Mouse (Mus musculus) intestine, embryonic 14.5 days (tissue): ENCODE measurements around the gene Stum. TPM values are rescaled to one million over a fixed set of nuclear protein-coding genes. Genes with fewer than 3 reads are reported as not detected.
A peak's percentile ranks its signal among the peaks of the same experiment; 100 is the strongest.

ENCODE experiments used
- ATAC-seq: fragments of 200-750 bp; cut with Nextera tagmentation; replicated peaks from 2 replicates; pipeline ENCODE4 v1.8.0; 2017; ENCODE audit warnings: low read depth, moderate number of reproducible peaks, moderate TSS enrichment, moderate library complexity; ENCODE audit not compliant: low FRiP score, low TSS enrichment
- DNase-seq: peaks from one replicate; pipeline ENCODE4 v3.0.0-alpha.2; 2018; ENCODE audit warnings: low spot score
- H3K27ac ChIP-seq: fragments of 300-500 bp; sonication (generic); 2 replicates; pipeline ENCODE4 v1.5.1; 2014; ENCODE audit warnings: low read depth, mild to moderate bottlenecking, control low read depth
- H3K27me3 ChIP-seq: fragments of 300-500 bp; sonication (generic); replicated peaks from 2 replicates; pipeline ENCODE4 v1.6.1; 2014; ENCODE audit warnings: low read length, control low read depth; ENCODE audit not compliant: control insufficient read depth, insufficient read depth
- H3K36me3 ChIP-seq: fragments of 300-500 bp; sonication (generic); 2 replicates; pipeline ENCODE4 v1.6.1; 2014; ENCODE audit warnings: low read length, control low read depth; ENCODE audit not compliant: control insufficient read depth, insufficient read depth
- H3K4me1 ChIP-seq: fragments of 300-500 bp; sonication (generic); replicated peaks from 2 replicates; pipeline ENCODE4 v1.6.1; 2014; ENCODE audit warnings: low read length, control low read depth, mixed read lengths; ENCODE audit not compliant: control insufficient read depth, insufficient read depth
- H3K4me2 ChIP-seq: fragments of 300-500 bp; sonication (generic); 2 replicates; pipeline ENCODE4 v1.6.1; 2014; ENCODE audit warnings: low read length
- H3K4me3 ChIP-seq: fragments of 300-500 bp; sonication (generic); 2 replicates; pipeline ENCODE4 v1.5.1; 2014; ENCODE audit warnings: low read depth, low read length, control low read depth, mixed read lengths
- H3K9ac ChIP-seq: fragments of 300-500 bp; sonication (generic); 2 replicates; pipeline ENCODE4 v1.6.1; 2014; ENCODE audit warnings: mild to moderate bottlenecking, low read length
- H3K9me3 ChIP-seq: fragments of 300-500 bp; sonication (generic); 2 replicates; pipeline ENCODE4 v1.6.1; 2016; ENCODE audit warnings: low read length, control low read depth; ENCODE audit not compliant: control insufficient read depth
- WGBS: fragments of 180-500 bp; shearing (Covaris S2); extraction: QIAGEN DNeasy Blood & Tissue Kit; methylation state at CpG from one replicate; pipeline ENCODE4 v1.1.7; 2014; 5-methylcytosine and 5-hydroxymethylcytosine counted together
- polyA plus RNA-seq: library from polyadenylated mRNA; unstranded; fragments of >200 nt; fragmentation: Nextera tagmentation; extraction: Ambion mirVana; gene quantifications from 2 replicates; pipeline ENCODE4 v1.2.1, GENCODE M21; 2014

Gene Stum
- 1.7 and 1.9 TPM in 2 replicates for polyA plus RNA-seq

DNA sequence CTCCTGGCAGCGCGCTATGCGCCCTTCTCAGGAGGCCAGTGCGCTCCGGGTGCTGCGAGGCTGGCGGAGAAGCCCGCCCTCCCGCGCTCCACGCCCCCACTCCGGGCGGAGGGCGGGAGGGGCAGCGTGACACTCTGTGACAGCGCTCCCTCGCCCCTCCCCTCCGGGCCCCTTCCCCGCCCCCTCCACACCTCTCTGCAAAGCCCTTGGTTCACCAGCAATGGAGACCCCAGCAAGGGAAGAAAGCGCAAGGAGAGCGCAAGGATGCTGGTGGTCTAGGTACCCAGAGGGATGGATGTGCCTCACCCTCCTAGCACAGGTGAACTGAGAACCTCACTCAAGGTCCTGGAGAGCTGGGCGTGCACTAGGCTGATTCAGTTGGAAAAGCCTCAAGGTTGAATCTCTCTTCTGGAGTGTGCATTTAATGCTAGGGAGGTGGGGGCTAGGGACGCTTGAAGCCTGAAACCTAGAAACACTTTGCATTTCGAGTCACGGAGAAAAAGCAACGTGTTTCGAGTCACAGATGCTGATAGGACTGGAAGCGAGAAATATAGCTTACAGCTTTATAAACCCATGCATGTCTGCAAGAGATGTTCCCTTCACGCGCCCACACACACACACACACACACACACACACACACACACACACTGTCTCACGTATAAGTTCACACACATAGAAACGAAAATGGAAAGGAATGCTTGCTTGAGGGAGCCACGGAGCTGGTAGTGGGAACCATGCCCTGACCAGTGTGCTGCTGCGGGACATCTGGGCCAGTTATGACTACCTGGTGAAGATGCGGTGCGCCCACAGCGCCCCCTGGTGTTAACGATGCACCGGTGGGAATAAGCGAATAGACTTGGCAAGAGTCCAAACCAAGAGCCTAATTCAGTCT, at the start of gene Stum:
Stum (minus strand) TSS at position 106 of the 893 bp plus-strand sequence.
- Histone ChIP-seq H3K4me1 (peaks cover 7% of the 10 kb centered on the region; the same call in 1 of the 2 replicates), H3K9ac (peak within 1 kb of the TSS; percentile 8; the same call in 1 of the 2 replicates), H3K27ac (no peak within 1 kb of the TSS), H3K36me3 (no peaks in the 10 kb centered on the region), H3K9me3 (no peaks in the 10 kb centered on the region), H3K4me2 (peak within 1 kb of the TSS; percentile 66), H3K27me3 (peaks cover 35% of the 10 kb centered on the region), H3K4me3 (peak within 1 kb of the TSS; percentile 33)
- ATAC-seq: peak; percentile 53
- peak; percentile 85 for DNase-seq
- 4% methylated on average over 30 of the region's 40 CpGs for WGBS

DNA sequence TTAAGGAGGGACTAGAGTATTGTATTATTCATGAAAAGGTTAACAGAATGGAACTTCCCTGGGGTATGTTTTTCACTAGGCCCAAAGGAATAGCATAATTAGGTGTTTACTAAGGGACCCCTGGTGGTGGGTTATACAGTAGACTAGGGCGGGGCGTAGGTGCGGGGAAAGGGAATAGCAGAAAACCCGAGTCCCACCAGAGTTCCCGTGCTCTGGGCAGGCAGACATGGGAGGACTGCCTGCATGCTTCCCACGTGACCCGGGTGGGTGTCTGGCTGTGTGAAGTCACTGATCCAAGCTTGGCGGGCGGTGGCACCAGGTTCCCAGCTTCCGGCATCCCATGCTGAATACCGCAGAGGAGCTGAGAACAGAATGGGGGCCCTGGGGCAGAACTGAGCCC, 49.4 kb upstream of the Stum start:
- H3K9me3 ChIP-seq: peaks cover 6% of the 10 kb centered on the region; the same call in 1 of the 2 replicates
- no peak for ATAC-seq

DNA sequence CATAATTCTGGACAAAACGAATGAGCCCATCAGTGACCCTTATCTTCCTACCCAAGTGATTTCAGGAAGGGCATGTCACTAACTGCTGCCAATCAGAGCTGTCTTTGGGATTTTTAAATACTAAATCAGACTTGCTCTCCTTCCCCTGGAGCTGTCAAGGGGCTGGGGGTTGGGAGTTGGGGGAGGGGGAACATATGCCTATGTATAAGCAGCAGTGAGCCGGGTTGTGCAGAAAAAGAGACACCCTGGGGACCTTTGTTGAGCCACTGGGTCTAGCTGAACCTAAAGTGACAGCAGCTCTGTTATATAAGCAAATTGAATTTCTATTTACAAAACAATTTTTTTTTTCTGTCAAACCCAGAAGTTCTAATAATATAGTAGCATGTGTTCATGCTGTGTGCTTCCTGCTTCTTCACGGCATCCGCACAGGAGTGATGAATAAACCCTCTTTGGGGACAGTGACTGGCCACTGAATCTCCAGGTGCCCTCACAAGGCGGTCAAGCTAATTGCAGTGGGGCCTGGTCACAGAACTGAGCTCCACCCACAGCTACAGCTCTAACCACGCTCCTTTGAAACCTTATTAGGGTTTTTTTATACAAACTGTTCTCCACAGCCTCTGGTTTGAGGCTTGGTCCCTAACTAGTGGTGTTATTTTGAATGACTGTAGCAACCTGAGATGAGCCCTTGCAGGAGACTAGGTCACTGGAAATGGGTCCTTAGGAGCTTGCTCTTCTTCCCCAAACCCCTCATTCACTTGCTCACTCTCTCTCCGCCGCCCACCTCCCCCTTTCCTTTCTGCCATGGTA, 47.4 kb upstream of the Stum start:
- Histone ChIP-seq H3K9me3 (peaks cover 6% of the 10 kb centered on the region; the same call in 1 of the 2 replicates), H3K27ac (no peak overlapping the region), H3K9ac (no peak overlapping the region), H3K4me3 (no peak overlapping the region), H3K36me3 (no peaks in the 10 kb centered on the region), H3K4me1 (no peaks in the 10 kb centered on the region), H3K4me2 (no peak overlapping the region), H3K27me3 (no peaks in the 10 kb centered on the region)
- no peak for DNase-seq
- 57% methylated on average over 8 of the region's 8 CpGs for WGBS
- no peak for ATAC-seq

More for the DNA sequence above, 49.4 kb upstream of the Stum start:
- no peak for DNase-seq
- Histone ChIP-seq H3K4me1 (no peaks in the 10 kb centered on the region), H3K36me3 (no peaks in the 10 kb centered on the region), H3K4me3 (no peak overlapping the region), H3K27ac (no peak overlapping the region), H3K4me2 (no peak overlapping the region), H3K9ac (no peak overlapping the region), H3K27me3 (no peaks in the 10 kb centered on the region)
- 93% methylated on average over 11 of the region's 11 CpGs for WGBS

DNA sequence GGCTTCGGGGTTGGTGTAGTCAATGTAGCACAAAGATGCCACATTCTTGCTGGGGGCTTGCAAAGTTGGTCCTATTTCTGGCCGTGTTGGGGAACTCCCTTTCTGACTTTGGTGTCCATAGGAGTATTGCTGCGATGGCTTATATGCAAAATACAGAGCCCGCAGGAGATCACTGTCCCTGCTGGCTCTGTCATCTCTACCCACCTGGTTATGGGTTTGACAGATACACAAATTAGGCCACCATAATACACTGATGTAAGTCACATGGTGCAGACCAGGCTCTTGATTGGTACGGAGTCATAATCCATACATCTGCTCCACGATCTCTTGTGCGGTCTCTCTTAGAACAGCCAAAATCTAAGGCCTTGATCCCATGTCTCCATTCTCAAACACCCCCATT, 46.5 kb upstream of the Stum start:
- 93% methylated on average over 7 of the region's 7 CpGs for WGBS

GRCm38 (mm10) chr1:180525301-180525700, 42.0 kb upstream of the Stum start:
- 71% methylated on average over 1 of the region's 1 CpGs for WGBS
- Histone ChIP-seq H3K36me3 (no peaks in the 10 kb centered on the region), H3K4me1 (no peaks in the 10 kb centered on the region), H3K27ac (no peak overlapping the region), H3K4me3 (no peak overlapping the region), H3K9ac (no peak overlapping the region), H3K27me3 (no peaks in the 10 kb centered on the region), H3K4me2 (no peak overlapping the region), H3K9me3 (no peaks in the 10 kb centered on the region)
- ATAC-seq (no peak), DNase-seq (no peak)

More for the DNA sequence above, 46.5 kb upstream of the Stum start:
- Histone ChIP-seq H3K27me3 (no peaks in the 10 kb centered on the region), H3K27ac (no peak overlapping the region), H3K9me3 (peaks cover 6% of the 10 kb centered on the region; the same call in 1 of the 2 replicates), H3K4me3 (no peak overlapping the region), H3K4me2 (no peak overlapping the region), H3K36me3 (no peaks in the 10 kb centered on the region), H3K4me1 (no peaks in the 10 kb centered on the region), H3K9ac (no peak overlapping the region)
- ATAC-seq (no peak), DNase-seq (no peak)

- no peak overlapping the region for H3K9ac ChIP-seq
- no peak overlapping the region for H3K27ac ChIP-seq
- WGBS: 83% methylated on average over 2 of the region's 2 CpGs
- no peaks in the 10 kb centered on the region for H3K9me3 ChIP-seq
- H3K4me2 ChIP-seq: no peak overlapping the region
- H3K36me3 ChIP-seq: no peaks in the 10 kb centered on the region
- no peaks in the 10 kb centered on the region for H3K27me3 ChIP-seq
- ATAC-seq (no peak), DNase-seq (no peak)
- H3K4me1 ChIP-seq: 0 out of 2 replicates have a peak, but pooled peaks cover 8% of the 10 kb centered on the region
- no peak overlapping the region for H3K4me3 ChIP-seq
Observed at GRCm38 (mm10) chr1:180523320-180523719, 40.0 kb upstream of the Stum start.

DNA sequence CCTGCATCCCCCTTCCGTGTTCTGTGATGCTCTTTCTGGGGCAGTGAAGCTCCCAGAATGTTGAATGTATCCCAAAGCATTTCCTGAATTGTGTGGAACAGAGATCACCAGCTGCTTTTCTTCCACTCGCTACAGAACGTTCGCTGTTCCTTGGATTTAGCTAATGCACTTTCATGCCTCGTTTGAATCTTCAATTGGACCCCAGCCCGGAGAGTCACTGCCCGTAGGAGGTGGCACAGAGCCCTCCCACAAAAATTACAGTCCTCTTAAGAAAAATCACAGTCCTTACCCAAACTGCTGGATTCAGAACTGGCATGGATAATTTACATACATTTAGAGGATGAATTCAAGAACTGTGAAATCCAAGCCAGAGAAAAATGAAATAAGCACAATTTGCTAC, 36.9 kb upstream of the Stum start:
- no peak for ATAC-seq
- Histone ChIP-seq H3K27me3 (no peaks in the 10 kb centered on the region), H3K36me3 (no peaks in the 10 kb centered on the region), H3K27ac (no peak overlapping the region), H3K4me1 (0 out of 2 replicates have a peak, but pooled peaks cover 8% of the 10 kb centered on the region), H3K9ac (no peak overlapping the region), H3K9me3 (no peaks in the 10 kb centered on the region), H3K4me2 (no peak overlapping the region), H3K4me3 (no peak overlapping the region)
- WGBS: 40% methylated on average over 7 of the region's 7 CpGs
- no peak for DNase-seq

- DNase-seq (no peak), ATAC-seq (no peak)
- 0 out of 2 replicates have a peak, but pooled peaks cover 8% of the 10 kb centered on the region for H3K4me1 ChIP-seq
- H3K36me3 ChIP-seq: no peaks in the 10 kb centered on the region
- no peaks in the 10 kb centered on the region for H3K9me3 ChIP-seq
- H3K4me2 ChIP-seq: no peak overlapping the region
- no peak overlapping the region for H3K4me3 ChIP-seq
- no peaks in the 10 kb centered on the region for H3K27me3 ChIP-seq
- H3K27ac ChIP-seq: no peak overlapping the region
- H3K9ac ChIP-seq: no peak overlapping the region
- 91% methylated on average over 8 of the region's 8 CpGs for WGBS
Observed at GRCm38 (mm10) chr1:180519520-180519919, 36.2 kb upstream of the Stum start.
